21 mouse cellular contexts compared by ENCODE assay signal in genomic region chr17:30805511-30806059, GRCm38 (mm10).
DNase-seq lines count a peak whose midpoint lies in the region; ATAC-seq lines count a peak whose summit lies in the region.
"Had no signal": no experiment of that assay in that cellular context is flagged by ENCODE, and none has a peak within 500 bp of the region (broad histone marks: within the 10 kb centered on the region; RNA-seq: fewer than 3 reads in every experiment).

No protein-coding gene starts in this region.

- H3K9me3 ChIP-seq in neural tube, embryonic 12.5 days, result no peaks in the 10 kb centered on the region
- no peaks in the 10 kb centered on the region for H3K9me3 ChIP-seq in hindbrain, embryonic 11.5 days (ENCODE audit: control insufficient read depth, low read length)
- no peaks in the 10 kb centered on the region; the same call in 1 of the 2 replicates for H3K9me3 ChIP-seq in midbrain, embryonic 11.5 days (ENCODE audit: control insufficient read depth, low read length)
- H3K9me3 ChIP-seq in neural tube, embryonic 14.5 days (ENCODE audit: control insufficient read depth, low read length), result no peaks in the 10 kb centered on the region
- H3K9me3 ChIP-seq: limb, embryonic 12.5 days; liver, embryonic 13.5 days; lung, embryonic 15.5 days; stomach, embryonic 15.5 days had no signal

- WGBS in neural tube, embryonic 12.5 days, result 31% methylated on average over 12 of the region's 12 CpGs
- WGBS in hindbrain, embryonic 11.5 days, result 43% methylated on average over 12 of the region's 12 CpGs
- WGBS in midbrain, embryonic 11.5 days, result 58% methylated on average over 12 of the region's 12 CpGs
- WGBS in neural tube, embryonic 14.5 days, result 16% methylated on average over 12 of the region's 12 CpGs

- no peak for ATAC-seq in neural tube, embryonic 12.5 days (ENCODE audit: low FRiP score, low read depth)
- ATAC-seq in hindbrain, embryonic 11.5 days (ENCODE audit: low FRiP score), result no peak
- no peak for ATAC-seq in midbrain, embryonic 11.5 days (ENCODE audit: low FRiP score)
- no peak for ATAC-seq in neural tube, embryonic 14.5 days (ENCODE audit: low read depth)

- H3K4me1 ChIP-seq in neural tube, embryonic 12.5 days, result peaks cover 18% of the 10 kb centered on the region
- H3K4me1 ChIP-seq in hindbrain, embryonic 11.5 days (replicated peaks; ENCODE audit: control insufficient read depth, insufficient read depth, low read length), result no peaks in the 10 kb centered on the region; the same call in 1 of the 2 replicates
- peaks cover 13% of the 10 kb centered on the region for H3K4me1 ChIP-seq in midbrain, embryonic 11.5 days (ENCODE audit: control insufficient read depth, insufficient read depth, low read length)
- H3K4me1 ChIP-seq in neural tube, embryonic 14.5 days (ENCODE audit: control insufficient read depth, insufficient read depth, low read length), result peaks cover 33% of the 10 kb centered on the region; the same call in 1 of the 2 replicates
- H3K4me1 ChIP-seq: liver, embryonic 13.5 days; lung, embryonic 15.5 days; stomach, embryonic 15.5 days had no signal

- no peaks in the 10 kb centered on the region for H3K36me3 ChIP-seq in neural tube, embryonic 12.5 days
- no peaks in the 10 kb centered on the region for H3K36me3 ChIP-seq in hindbrain, embryonic 11.5 days (ENCODE audit: control insufficient read depth, insufficient read depth, low read length)
- no peaks in the 10 kb centered on the region for H3K36me3 ChIP-seq in midbrain, embryonic 11.5 days (ENCODE audit: control insufficient read depth, insufficient read depth, low read length)
- H3K36me3 ChIP-seq in neural tube, embryonic 14.5 days (ENCODE audit: control insufficient read depth, insufficient read depth, low read length), result no peaks in the 10 kb centered on the region
- H3K36me3 ChIP-seq: limb, embryonic 12.5 days; liver, embryonic 13.5 days; lung, embryonic 15.5 days; stomach, embryonic 15.5 days had no signal

- no peak overlapping the region for H3K27ac ChIP-seq in neural tube, embryonic 12.5 days
- H3K27ac ChIP-seq in hindbrain, embryonic 11.5 days (ENCODE audit: low read depth, low read length), result peak overlapping the region; percentile 39; the same call in 1 of the 2 replicates
- peak overlapping the region; percentile 11; the same call in 1 of the 2 replicates for H3K27ac ChIP-seq in midbrain, embryonic 11.5 days (ENCODE audit: low read depth, low read length)
- peak overlapping the region; percentile 58 for H3K27ac ChIP-seq in neural tube, embryonic 14.5 days (ENCODE audit: low read depth, low read length)
- H3K27ac ChIP-seq: gastrocnemius, adult 2 months; heart, adult 2 months; limb, embryonic 12.5 days; liver, embryonic 13.5 days; lung, embryonic 15.5 days; macrophage; stomach, embryonic 15.5 days had no signal

- no peak for DNase-seq in neural tube, embryonic 10.5 days (ENCODE audit: extremely low spot score, low spot score)
- peak; percentile 36 for DNase-seq in hindbrain, embryonic 11.5 days (ENCODE audit: low spot score)
- DNase-seq in midbrain, embryonic 11.5 days (ENCODE audit: low spot score, missing footprints), result no peak
- no peak for DNase-seq in spleen, postnatal 10 days (ENCODE audit: low spot score in 2 of 2)
- DNase-seq in heart, adult 9 months (ENCODE audit: low spot score in 2 of 2), result no peak
- DNase-seq in left cerebral cortex, postnatal 36 days (ENCODE audit: low spot score in 2 of 2), result no peak
- DNase-seq: adrenal gland, postnatal 36 days; B cell, adult 2 months; cerebellum, adult 9-10 months; gastrocnemius, adult 2 months; heart, adult 2 months; liver, embryonic 13.5 days; right cerebral cortex, adult 18-20 months; spleen, adult 18-20 months; thymus, postnatal 14 days had no signal

- H3K9ac ChIP-seq in neural tube, embryonic 12.5 days, result no peak overlapping the region
- H3K9ac ChIP-seq in hindbrain, embryonic 11.5 days (ENCODE audit: low read depth, low read length), result no peak overlapping the region
- no peak overlapping the region for H3K9ac ChIP-seq in midbrain, embryonic 11.5 days (ENCODE audit: low read length)
- no peak overlapping the region for H3K9ac ChIP-seq in neural tube, embryonic 14.5 days (replicated peaks; ENCODE audit: low read depth, low read length)
- H3K9ac ChIP-seq: limb, embryonic 12.5 days; liver, embryonic 13.5 days; lung, embryonic 15.5 days; stomach, embryonic 15.5 days had no signal

- H3K4me3 ChIP-seq in neural tube, embryonic 12.5 days, result no peak overlapping the region
- no peak overlapping the region for H3K4me3 ChIP-seq in hindbrain, embryonic 11.5 days (ENCODE audit: low read depth, low read length)
- H3K4me3 ChIP-seq in midbrain, embryonic 11.5 days (ENCODE audit: low read depth, low read length), result no peak overlapping the region
- H3K4me3 ChIP-seq in neural tube, embryonic 14.5 days (ENCODE audit: low read depth, low read length), result no peak overlapping the region
- H3K4me3 ChIP-seq: gastrocnemius, adult 2 months; heart, adult 2 months; limb, embryonic 12.5 days; liver, embryonic 13.5 days; lung, embryonic 15.5 days; stomach, embryonic 15.5 days had no signal

- intact Hi-C loops in left cerebral cortex, postnatal 36 days (cut with DNase I), result loop anchor here (5.0 kb wide), 1 partner anchor 58 kb away; no protein-coding TSS in a partner anchor

- H3K27me3 ChIP-seq in neural tube, embryonic 12.5 days (replicated peaks), result no peaks in the 10 kb centered on the region
- H3K27me3 ChIP-seq in hindbrain, embryonic 11.5 days (ENCODE audit: control insufficient read depth, insufficient read depth, low read length), result no peaks in the 10 kb centered on the region
- H3K27me3 ChIP-seq in midbrain, embryonic 11.5 days (ENCODE audit: control insufficient read depth, insufficient read depth, low read length), result no peaks in the 10 kb centered on the region
- H3K27me3 ChIP-seq in neural tube, embryonic 14.5 days (ENCODE audit: control insufficient read depth, insufficient read depth, low read length), result no peaks in the 10 kb centered on the region
- H3K27me3 ChIP-seq: liver, embryonic 13.5 days; lung, embryonic 15.5 days; stomach, embryonic 15.5 days had no signal

- H3K4me2 ChIP-seq in neural tube, embryonic 12.5 days (replicated peaks), result 0 out of 2 replicates have a peak overlapping the region, but pooled peaks have one; percentile 5
- no peak overlapping the region; the same call in 1 of the 2 replicates for H3K4me2 ChIP-seq in hindbrain, embryonic 11.5 days (replicated peaks; ENCODE audit: low read depth, low read length)
- no peak overlapping the region for H3K4me2 ChIP-seq in midbrain, embryonic 11.5 days
- peak overlapping the region; percentile 7; the same call in 1 of the 2 replicates for H3K4me2 ChIP-seq in neural tube, embryonic 14.5 days (ENCODE audit: low read depth, low read length)
- H3K4me2 ChIP-seq: limb, embryonic 12.5 days; liver, embryonic 13.5 days; lung, embryonic 15.5 days; stomach, embryonic 15.5 days had no signal

Comparison
In these comparisons a context has a peak if more than half of its experiments do, and no peak if none do; other contexts are left out.
1. H3K4me2 ChIP-seq: peak in neural tube, embryonic 12.5 days (single experiment) and neural tube, embryonic 14.5 days (single experiment); none in hindbrain, embryonic 11.5 days (single experiment) and midbrain, embryonic 11.5 days (single experiment).